Mouse (Mus musculus) frontal cortex, adult 2 months (tissue): ENCODE results near the gene Olfr78. TPM values are rescaled to one million over a fixed set of nuclear protein-coding genes. Genes with fewer than 3 reads are reported as not detected.
A peak's percentile ranks its signal among the peaks of the same experiment; 100 is the strongest.

Experiments used
- DNase-seq, 2 experiments: peaks; one replicate each; pipeline ENCODE4 v3.0.0; 2022; ENCODE audit warnings: low spot score in 1 of 2; ENCODE audit errors: extremely low spot score in 1 of 2
- polyA plus RNA-seq: library from polyadenylated mRNA; depleted of rRNA; stranded (reverse); fragments of >200 nt; gene quantifications from 2 replicates; pipeline ENCODE4 v1.2.3, GENCODE M21; 2012; rRNA removed

Gene Olfr78
- polyA plus RNA-seq: 4.4 and 5.7 TPM in 2 replicates

- no peak for DNase-seq
Observed at GRCm38 (mm10) chr7:102759266-102759665, at the start of gene Olfr78, which contains the start of gene Olfr560. Gene Olfr78 (minus strand): TSS chr7:102759471. Gene Olfr560 (minus strand): TSS chr7:102759366.

GRCm38 (mm10) chr7:102803180-102803579 lies 43.9 kb upstream of the Olfr78 start, which contains the start of gene Olfr564:
Gene Olfr564 (plus strand): TSS chr7:102803480.
- DNase-seq: no peak

- no peak for DNase-seq
Observed at GRCm38 (mm10) chr7:102770921-102771320, 11.7 kb upstream of the Olfr78 start, which contains the start of gene Olfr561. Gene Olfr561 (plus strand): TSS chr7:102771221.

GRCm38 (mm10) chr7:102752086-102752485 lies 7.2 kb downstream of the Olfr78 start:
- DNase-seq: peak in 1 of 2 experiments; percentile 1

DNA sequence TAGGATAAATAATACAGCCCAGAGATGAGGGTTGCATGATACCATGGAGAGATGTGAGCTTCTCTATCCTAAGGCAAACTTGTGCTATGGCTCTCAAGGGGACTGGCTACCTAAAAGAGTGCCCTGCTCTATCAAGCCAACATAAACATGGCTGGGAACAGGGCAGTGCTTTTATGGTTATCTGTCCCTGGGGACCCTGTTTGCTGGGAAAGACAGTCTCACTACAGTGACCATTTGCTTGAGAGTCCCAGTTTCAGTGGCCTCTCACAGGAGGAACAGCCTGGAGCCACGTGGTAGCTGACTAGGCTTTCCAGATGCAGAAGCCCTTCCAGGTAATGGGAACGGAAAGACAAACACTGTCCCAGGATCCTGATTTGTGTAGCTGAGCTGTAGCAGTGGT lies 21.6 kb downstream of the Olfr78 start:
- no peak for DNase-seq

DNA sequence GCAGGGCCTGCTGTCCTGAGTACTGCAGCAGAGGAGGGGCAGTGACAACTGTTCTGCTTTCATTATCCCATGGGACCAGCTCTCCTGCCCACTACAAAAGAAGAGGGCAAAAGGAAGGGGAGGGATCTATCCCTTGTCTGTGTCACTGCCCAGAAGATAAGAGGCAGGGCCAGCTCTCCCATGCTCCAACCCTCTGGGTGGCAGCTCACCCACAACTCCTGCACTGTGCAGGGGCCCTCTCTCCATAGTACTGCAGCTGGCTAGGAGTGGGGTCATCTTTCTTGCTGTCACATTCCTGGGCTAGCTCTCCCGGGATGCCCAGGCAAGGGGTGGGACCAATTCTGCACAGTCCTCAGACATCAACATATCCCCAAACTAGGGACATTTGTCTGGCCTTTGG lies 25.5 kb downstream of the Olfr78 start:
- no peak for DNase-seq

DNA sequence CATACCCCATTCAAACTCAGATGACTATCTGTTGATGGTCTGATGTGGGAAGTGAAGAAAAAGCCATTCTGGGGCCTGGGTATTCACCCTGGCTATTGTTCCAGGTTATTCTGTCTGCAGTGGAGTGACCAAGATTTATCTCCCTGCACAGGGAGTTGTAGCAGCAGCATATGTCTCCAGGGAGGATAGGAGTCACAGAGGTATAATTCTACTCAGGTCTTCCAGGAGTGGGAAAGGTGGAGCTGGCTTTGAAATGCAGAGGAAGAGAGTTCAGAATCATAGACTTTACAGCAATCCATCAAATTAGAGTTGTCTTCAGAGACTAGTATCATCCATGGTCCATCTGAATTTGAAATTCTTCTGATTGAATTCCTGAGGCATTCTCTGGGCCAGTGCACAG lies 31.9 kb downstream of the Olfr78 start, which contains the start of gene Olfr559:
Gene Olfr559, minus strand, starts transcription at position 101 of the 400 bp plus-strand sequence.
- no peak for DNase-seq

GRCm38 (mm10) chr7:102718970-102719369 lies 40.3 kb downstream of the Olfr78 start, which contains the start of gene Olfr33:
Gene Olfr33 (minus strand): TSS chr7:102719070.
- no peak for DNase-seq

GRCm38 (mm10) chr7:102701915-102702314 lies 57.4 kb downstream of the Olfr78 start, which contains the start of gene Olfr558:
Gene Olfr558 (plus strand): TSS chr7:102702215.
- no peak for DNase-seq

DNA sequence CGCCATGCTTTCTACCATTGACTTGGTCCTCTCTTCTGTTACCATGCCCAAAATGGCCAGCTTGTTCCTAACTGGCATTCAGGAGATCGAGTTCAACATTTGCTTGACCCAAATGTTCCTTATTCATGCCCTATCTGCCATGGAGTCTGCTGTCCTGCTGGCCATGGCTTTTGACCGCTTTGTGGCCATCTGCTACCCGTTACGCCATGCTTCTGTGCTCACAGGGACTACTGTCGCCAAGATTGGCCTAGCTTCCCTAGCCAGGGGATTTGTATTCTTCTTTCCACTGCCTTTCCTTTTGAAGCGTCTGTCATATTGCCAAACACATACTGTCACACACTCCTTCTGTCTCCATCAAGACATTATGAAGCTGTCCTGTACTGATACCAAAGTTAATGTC lies 60.8 kb downstream of the Olfr78 start:
- no peak for DNase-seq

DNA sequence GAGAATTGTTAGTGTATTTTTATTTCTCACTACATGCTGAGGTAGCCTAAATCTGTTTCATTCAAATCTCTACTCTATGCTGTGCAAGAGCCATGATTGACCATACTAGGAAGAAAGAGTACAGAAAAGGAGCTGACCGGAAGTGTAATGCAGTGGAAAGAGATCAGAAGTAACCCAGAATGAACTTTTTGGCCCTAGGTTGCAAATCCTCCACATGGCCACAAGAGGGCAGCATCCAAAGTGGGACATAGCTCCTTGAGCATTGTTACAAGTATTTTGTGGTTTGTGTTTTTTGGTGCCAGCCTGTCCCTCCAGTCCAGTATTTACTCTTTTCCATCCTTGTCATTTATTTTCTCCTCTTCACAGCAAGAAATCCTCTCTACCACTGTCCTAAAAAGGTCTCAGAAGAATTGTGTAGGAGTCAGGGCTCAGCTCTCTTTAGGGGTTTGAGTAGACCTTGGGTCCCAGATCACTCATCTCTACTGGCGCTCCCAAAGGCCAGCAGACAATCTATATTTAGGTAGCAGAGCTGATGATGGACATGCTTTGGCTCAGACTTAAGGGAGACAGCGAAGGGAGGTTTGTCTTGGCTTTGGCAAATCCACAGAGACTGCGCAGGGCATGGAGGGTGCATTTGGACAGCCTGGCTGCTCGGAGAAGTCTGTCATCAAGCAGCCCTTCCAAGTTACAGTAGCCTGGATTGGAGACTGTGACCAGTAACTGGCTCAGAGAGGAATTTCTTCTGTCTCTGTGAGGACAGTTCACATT lies 63.7 kb downstream of the Olfr78 start, which contains the start of gene Olfr557:
Gene Olfr557, plus strand, starts transcription at position 553 of the 768 bp plus-strand sequence.
- peak in 1 of 2 experiments; percentile 60 for DNase-seq

Other genes with a start within 250 kb of the Olfr78 start
- not detected in 2 replicates for gene Olfr547, start 224.7 kb downstream of the Olfr78 start, polyA plus RNA-seq
- gene Olfr548-ps1, start 218.6 kb downstream of the Olfr78 start, polyA plus RNA-seq: not detected in 2 replicates
- 0.08 TPM in 1 of 2 replicates, not detected in the other for gene Olfr549, start 209.6 kb downstream of the Olfr78 start, polyA plus RNA-seq
- gene Trim21, start 194.0 kb downstream of the Olfr78 start, polyA plus RNA-seq: 2.3 and 2.8 TPM in 2 replicates
- 0.04 TPM in 1 of 2 replicates, not detected in the other for gene Olfr550, start 188.0 kb downstream of the Olfr78 start, polyA plus RNA-seq
- gene Olfr551, start 167.6 kb downstream of the Olfr78 start, polyA plus RNA-seq: not detected in 2 replicates
- gene Olfr552, start 161.7 kb downstream of the Olfr78 start, polyA plus RNA-seq: not detected in 2 replicates
- not detected in 2 replicates for gene Olfr553, start 141.3 kb downstream of the Olfr78 start, polyA plus RNA-seq
- not detected in 2 replicates for gene Olfr554, start 121.0 kb downstream of the Olfr78 start, polyA plus RNA-seq
- gene Olfr555, start 100.6 kb downstream of the Olfr78 start, polyA plus RNA-seq: not detected in 2 replicates
- gene Olfr556, start 94.6 kb downstream of the Olfr78 start, polyA plus RNA-seq: not detected in 2 replicates
- 16.2 and 16.3 TPM in 2 replicates for gene Trim68, start 72.1 kb downstream of the Olfr78 start, polyA plus RNA-seq
- gene Olfr557, start 63.6 kb downstream of the Olfr78 start, polyA plus RNA-seq: not detected in 2 replicates
- gene Olfr558, start 57.3 kb downstream of the Olfr78 start, polyA plus RNA-seq: 0.67 and 0.68 TPM in 2 replicates
- gene Olfr33, start 40.4 kb downstream of the Olfr78 start, polyA plus RNA-seq: not detected in 2 replicates
- gene Olfr559, start 32.0 kb downstream of the Olfr78 start, polyA plus RNA-seq: not detected in 2 replicates
- gene Olfr560, start 105 bp downstream of the Olfr78 start, polyA plus RNA-seq: 0.14 and 0.21 TPM in 2 replicates
- not detected in 2 replicates for gene Olfr561, start 11.8 kb upstream of the Olfr78 start, polyA plus RNA-seq
- not detected in 2 replicates for gene Olfr564, start 44.0 kb upstream of the Olfr78 start, polyA plus RNA-seq
- gene Olfr566, start 99.3 kb upstream of the Olfr78 start, polyA plus RNA-seq: 0.11 TPM in 1 of 2 replicates, not detected in the other
- not detected in 2 replicates for gene Olfr568, start 117.7 kb upstream of the Olfr78 start, polyA plus RNA-seq
- gene Olfr569, start 131.4 kb upstream of the Olfr78 start, polyA plus RNA-seq: not detected in 2 replicates
- gene Olfr570, start 135.1 kb upstream of the Olfr78 start, polyA plus RNA-seq: not detected in 2 replicates
- not detected in 2 replicates for gene Olfr571, start 158.1 kb upstream of the Olfr78 start, polyA plus RNA-seq
- gene Olfr572, start 164.9 kb upstream of the Olfr78 start, polyA plus RNA-seq: not detected in 2 replicates
- gene Olfr573-ps1, start 183.1 kb upstream of the Olfr78 start, polyA plus RNA-seq: not detected in 2 replicates
- gene Olfr574, start 189.0 kb upstream of the Olfr78 start, polyA plus RNA-seq: not detected in 2 replicates
- not detected in 2 replicates for gene Olfr575, start 199.3 kb upstream of the Olfr78 start, polyA plus RNA-seq
- gene Olfr576, start 203.2 kb upstream of the Olfr78 start, polyA plus RNA-seq: not detected in 2 replicates
- not detected in 2 replicates for gene Olfr577, start 216.5 kb upstream of the Olfr78 start, polyA plus RNA-seq
- not detected in 2 replicates for gene Olfr578, start 229.9 kb upstream of the Olfr78 start, polyA plus RNA-seq